Mouse (Mus musculus) neutrophil, adult 5-6 weeks (primary cell): Measurements from ENCODE around the gene Narfl. TPM values are rescaled to one million over a fixed set of nuclear protein-coding genes. Genes with fewer than 3 reads are reported as not detected.
"Not testable (repeated sequence)": the region's sequence is repeated elsewhere in the genome, so short reads cannot be mapped to it uniquely, and the experiment has no call there.

Source experiments
- ATAC-seq: fragments of 151-379, 151-347 bp; 2 replicates; pipeline ENCODE4 v1.8.0; 2017; ENCODE audit warnings: mild to moderate bottlenecking, moderate TSS enrichment; ENCODE audit not compliant: insufficient number of reproducible peaks, poor library complexity, low FRiP score, severe bottlenecking; ENCODE audit errors: extremely low read depth
- total RNA-seq: library from RNA; stranded (forward); fragments of 200-1000 nt; gene quantifications from 2 replicates; pipeline ENCODE4 v1.2.3, GENCODE M21; 2017

Narfl gene
- total RNA-seq, result 36.2 and 41.3 TPM in 2 replicates

DNA sequence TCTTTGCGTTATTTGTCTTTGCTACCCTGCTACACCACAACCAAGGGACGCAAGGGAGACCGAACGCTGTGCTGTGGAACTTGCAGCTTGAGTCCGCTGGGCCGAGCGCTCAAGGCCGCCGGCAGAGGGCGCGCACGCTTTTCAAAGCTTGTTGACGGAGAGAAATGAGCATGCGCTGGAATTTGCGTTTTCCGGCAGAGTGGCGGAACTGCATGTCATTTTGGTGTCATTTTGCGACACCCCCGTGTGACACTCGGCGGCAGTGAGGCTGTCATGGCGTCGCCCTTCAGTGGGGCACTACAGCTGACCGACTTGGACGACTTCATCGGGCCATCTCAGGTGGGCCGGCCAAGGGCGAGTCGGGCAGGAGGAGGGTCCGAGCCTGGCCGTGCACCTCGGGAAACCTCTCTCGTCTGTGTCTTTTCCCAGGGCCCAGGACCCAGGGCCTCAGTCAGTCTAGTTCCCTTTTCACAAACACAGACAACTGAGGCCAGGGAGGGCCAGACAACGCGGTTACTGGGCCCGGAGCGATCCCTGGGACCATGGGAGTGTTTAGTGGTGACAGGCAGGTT, at the start of gene Narfl:
Gene Narfl, plus strand, starts transcription at position 228 of the 572 bp plus-strand sequence.
- peak; percentile 97 for ATAC-seq

DNA sequence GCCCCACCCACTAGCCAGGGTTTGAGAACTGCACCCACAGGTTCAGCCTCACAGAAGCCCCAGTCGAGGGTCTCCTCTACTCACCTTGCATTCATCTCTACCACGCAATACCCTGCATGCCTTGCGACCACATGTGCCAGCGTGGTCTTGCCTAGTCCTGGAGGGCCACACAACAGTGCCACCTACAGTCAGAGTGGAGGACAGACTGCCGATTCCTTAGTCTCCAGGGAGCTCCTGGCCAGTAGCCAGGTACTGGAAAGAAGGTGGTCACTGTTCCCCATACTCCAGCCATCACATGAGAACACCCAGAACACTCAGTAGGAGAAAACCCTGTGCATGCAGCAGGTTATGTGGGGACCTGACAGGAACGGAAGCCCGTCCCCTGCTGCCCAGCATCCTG, 49.7 kb upstream of the Narfl start:
- no peak for ATAC-seq

DNA sequence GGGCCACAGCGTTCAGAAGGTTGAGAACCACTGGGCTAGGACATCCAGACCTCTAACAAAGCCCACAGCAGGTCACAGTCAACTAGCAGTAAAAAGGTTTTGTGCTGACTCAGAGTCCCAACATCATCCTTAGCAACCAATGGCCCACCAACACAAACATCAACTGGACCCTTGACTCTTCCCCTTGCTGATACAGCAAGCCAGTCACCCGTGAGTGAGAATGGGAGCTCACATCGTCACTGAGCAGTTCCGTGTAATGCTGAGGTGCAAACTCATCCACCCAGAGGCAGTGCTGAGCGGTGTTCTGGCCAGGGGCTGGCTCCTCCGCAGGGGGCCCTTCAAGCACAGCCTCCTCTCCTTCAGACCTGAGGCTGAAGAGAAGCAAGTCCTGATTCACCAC, 48.3 kb upstream of the Narfl start:
- ATAC-seq, result no peak

DNA sequence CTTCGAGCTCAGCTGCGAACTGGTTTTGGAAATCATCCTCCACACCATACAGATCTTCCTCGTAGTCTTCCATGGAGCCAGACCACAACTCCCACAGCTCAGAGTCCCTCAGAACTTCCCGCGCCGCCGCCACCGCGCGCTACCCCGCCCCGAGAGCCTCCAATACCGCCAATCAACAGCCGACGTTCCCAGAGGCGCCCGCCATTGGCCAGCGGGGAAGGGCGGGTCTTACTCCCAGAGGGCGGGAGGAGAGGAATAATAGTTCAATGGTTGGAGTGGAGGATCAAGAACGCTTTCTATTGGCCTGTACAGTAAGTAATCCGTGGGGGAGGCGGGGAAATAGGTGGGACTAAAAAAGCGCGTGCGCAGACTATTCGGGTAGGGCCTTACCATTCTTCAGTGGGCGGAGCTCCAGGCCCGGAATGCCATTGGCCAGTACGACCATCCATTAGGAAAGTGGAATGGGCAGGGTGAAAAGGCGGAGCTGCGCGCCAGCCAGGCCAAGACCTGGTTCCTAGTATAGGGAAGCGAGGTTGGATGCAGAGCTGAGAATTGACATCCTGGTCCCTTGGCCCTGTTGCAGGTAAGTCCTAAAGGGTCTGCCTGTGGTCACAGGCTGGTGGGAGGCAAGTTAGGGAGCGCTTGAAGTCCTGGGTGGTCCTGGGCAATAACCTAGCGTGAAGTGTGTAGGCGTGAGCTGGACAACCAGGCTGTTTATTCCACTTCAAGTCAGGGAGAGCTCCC, 46.1 kb upstream of the Narfl start, which contains the start of the genes Chtf18 and Rpusd1:
Gene Chtf18, minus strand, starts transcription at position 155 of the 744 bp plus-strand sequence.
Gene Rpusd1, plus strand, starts transcription at position 406 of the 744 bp plus-strand sequence.
- peak; percentile 86 for ATAC-seq

- no peak for ATAC-seq
Observed at GRCm38 (mm10) chr17:25728009-25728270, 45.6 kb upstream of the Narfl start.

GRCm38 (mm10) chr17:25732082-25732481, 41.5 kb upstream of the Narfl start:
- peak; percentile 34; the same call in 1 of the 2 replicates for ATAC-seq

DNA sequence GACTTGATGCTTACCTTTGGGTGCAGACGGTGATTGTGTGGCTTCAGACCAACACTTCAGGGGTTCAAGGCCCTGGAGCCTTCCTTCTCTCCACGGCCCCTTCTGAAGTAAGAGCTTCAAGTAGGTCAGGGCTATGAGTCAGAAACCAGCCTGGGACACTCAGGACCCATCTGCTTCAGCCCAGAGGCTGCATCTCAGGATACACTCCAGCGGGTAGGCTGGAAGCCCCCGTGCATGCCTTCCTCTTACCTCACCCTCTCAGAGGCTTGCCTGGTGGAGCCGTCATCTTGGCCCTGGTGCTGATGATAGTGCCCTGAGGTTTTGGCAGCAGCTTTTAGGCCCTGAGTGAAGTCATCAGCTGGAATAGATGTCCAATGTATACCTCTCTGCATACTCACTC, 38.3 kb upstream of the Narfl start:
- ATAC-seq, result no peak

GRCm38 (mm10) chr17:25735745-25736144, 37.8 kb upstream of the Narfl start, which contains the start of gene Mslnl:
Gene Mslnl, plus strand, starts transcription at chr17:25736042.
- ATAC-seq, result no peak

DNA sequence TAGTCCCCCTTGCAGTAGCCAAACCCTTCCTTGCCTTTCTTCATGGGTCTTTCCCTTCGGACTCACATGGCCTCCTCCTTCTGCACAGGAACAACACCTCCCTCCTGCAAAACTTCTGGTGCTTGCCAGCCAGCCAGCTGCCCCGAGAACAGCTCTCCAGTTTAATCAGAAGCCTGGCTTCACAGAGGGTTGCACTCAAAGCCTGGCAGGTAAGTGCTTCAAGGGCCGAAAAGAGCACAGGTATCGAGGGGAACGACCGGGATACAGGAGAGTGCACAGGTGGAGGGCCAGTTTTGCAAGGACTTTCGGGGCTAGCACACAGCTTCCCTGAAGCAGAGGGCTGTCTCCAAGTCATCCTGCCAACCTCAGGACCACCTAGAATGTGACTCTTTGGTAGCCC, 34.7 kb upstream of the Narfl start:
- no peak for ATAC-seq

- not testable (repeated sequence) for ATAC-seq
Observed at GRCm38 (mm10) chr17:25741471-25741870, 32.1 kb upstream of the Narfl start.

- ATAC-seq, result no peak
Observed at GRCm38 (mm10) chr17:25743831-25744230, 29.7 kb upstream of the Narfl start.

DNA sequence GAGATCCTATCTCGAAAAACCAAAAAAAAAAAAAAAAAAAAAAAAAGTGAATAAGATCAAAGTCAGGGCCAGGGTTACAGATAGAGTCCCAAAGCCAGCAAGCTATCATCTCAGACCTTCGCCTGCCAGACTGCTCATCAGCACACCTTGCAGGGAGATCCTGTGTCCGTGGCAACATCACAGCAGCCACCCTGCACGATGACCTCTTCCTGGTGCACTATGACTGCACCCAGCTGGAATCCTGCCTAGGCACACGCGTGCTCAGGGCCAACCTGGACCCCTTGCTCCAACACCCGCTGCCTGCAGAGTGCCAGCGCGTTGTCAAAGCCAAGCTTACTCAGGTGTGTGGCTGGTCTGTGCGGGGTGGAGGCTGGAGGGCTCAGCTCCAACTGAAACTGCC, 29.3 kb upstream of the Narfl start:
- no peak for ATAC-seq

- no peak for ATAC-seq
Observed at GRCm38 (mm10) chr17:25748238-25748637, 25.3 kb upstream of the Narfl start.

- ATAC-seq, result no peak
Observed at GRCm38 (mm10) chr17:25749314-25749713, 24.3 kb upstream of the Narfl start.

GRCm38 (mm10) chr17:25751446-25751845, 22.1 kb upstream of the Narfl start:
- no peak for ATAC-seq

- ATAC-seq, result no peak
Observed at GRCm38 (mm10) chr17:25754241-25754640, 19.3 kb upstream of the Narfl start, which contains the start of gene Msln. Gene Msln, minus strand, starts transcription at chr17:25754378.

DNA sequence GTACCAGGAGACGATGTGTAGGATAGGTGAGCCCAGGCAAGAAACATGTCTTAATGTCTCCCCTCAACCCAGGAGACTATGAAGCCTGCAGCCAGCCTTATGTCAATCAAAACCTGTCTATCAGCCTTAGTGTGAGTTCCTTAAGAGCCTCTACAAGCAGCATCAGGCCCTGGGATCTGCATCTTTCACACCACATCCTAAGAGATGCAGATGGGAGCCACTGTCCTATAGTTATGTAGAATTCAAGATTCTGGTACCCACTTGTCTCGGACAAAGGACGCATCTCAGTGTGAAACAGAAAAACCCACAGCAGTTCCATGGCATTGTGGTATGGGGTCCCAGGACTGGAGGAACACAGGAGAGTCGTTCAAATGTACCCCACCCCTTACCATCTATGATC, 18.5 kb upstream of the Narfl start:
- ATAC-seq, result no peak

DNA sequence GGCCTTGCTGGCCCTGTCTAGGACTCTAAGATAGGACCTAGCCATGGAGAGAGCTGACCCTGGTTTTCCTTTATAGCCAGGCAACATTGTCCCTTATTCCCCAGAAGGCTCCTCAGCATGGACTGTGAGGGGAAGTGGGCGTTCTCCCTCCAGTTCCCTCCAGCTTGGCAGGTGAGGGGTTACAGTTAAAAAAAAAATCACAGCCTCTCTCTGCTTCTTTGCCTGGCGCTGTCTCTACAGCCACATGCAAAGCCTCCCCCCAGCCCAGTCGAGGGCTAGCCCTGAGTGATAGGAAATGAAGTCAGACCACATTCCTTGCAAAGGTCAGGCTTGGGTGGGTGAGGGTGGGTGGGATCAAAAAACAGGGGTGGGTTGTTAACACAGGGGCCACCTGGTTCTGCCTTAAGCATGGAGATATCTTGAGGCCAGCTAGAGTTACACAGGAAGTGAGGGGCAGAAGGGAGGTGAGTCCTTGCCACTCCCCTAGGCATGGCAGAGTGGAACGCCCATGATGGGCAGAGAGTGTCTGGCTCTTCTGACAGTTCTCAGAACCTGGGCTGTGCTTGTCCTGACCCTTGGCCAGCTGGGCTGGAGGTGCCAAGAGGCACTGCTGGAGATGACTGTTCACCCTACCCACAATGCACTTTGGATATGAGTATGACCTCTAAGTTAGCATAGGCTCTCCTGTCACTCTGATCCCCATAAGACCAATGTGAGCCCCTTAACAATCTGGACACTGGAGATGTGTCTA, 17.8 kb upstream of the Narfl start:
- ATAC-seq, result no peak

- ATAC-seq, result no peak
Observed at GRCm38 (mm10) chr17:25756378-25757242, 17.0 kb upstream of the Narfl start.
